Mouse (Mus musculus) brain, embryonic 14.5 days (tissue): Measurements from ENCODE around the gene Slc5a3.

ENCODE experiments used
- CTCF ChIP-seq: fragments of 200-500 bp; IDR thresholded peaks from 2 replicates; pipeline ENCODE4 v1.5.1; 2012; ENCODE audit warnings: inconsistent platforms, mild to moderate bottlenecking, moderate library complexity, borderline replicate concordance; ENCODE audit not compliant: insufficient read depth, insufficient read length; ENCODE audit errors: extremely low read depth
- POLR2A ChIP-seq: fragments of 200-500 bp; IDR thresholded peaks from 2 replicates; pipeline ENCODE4 v1.6.1; 2012; ENCODE audit warnings: mild to moderate bottlenecking, inconsistent platforms, borderline replicate concordance; ENCODE audit not compliant: poor library complexity, insufficient read depth, insufficient read length, severe bottlenecking; ENCODE audit errors: extremely low read depth

GRCm38 (mm10) chr16:92062832-92063231 lies 4.7 kb downstream of the Slc5a3 start:
- TF ChIP-seq CTCF (no peak), POLR2A (no peak)
